In genomic region chr5:137684294-137685123, GRCm38 (mm10) we compare ENCODE assay signal across 8 mouse cellular contexts. TPM values are rescaled to one million over a fixed set of nuclear protein-coding genes. Genes with fewer than 3 reads are reported as not detected.
DNase-seq lines count a peak whose midpoint lies in the region; ATAC-seq and TF ChIP-seq lines count a peak whose summit lies in the region.

Gene Agfg2, minus strand, starts transcription at chr5:137684726.

- peak within 1 kb of the TSS; percentile 52; the same call in 1 of the 2 replicates for H3K27ac ChIP-seq in embryonic facial prominence, embryonic 14.5 days (replicated peaks; ENCODE audit: low read depth, low read length)
- peak within 1 kb of the TSS; percentile 64 for H3K27ac ChIP-seq in heart, adult 2 months
- H3K27ac ChIP-seq in limb, embryonic 13.5 days = peak within 1 kb of the TSS; percentile 65
- peak within 1 kb of the TSS; percentile 78 for H3K27ac ChIP-seq in midbrain, embryonic 16.5 days (ENCODE audit: low read length)

- peak; percentile 67 for TF ChIP-seq POLR2A in heart, adult 2 months (IDR thresholded peaks at IDR 0.05; ENCODE audit: insufficient read depth, low read depth, low read length)

- 0 out of 2 replicates have a peak, but pooled peaks cover 7% of the 10 kb centered on the region for H3K36me3 ChIP-seq in embryonic facial prominence, embryonic 14.5 days (ENCODE audit: control insufficient read depth, insufficient read depth, low read length)
- no peaks in the 10 kb centered on the region; the same call in 1 of the 2 replicates for H3K36me3 ChIP-seq in heart, adult 2 months (ENCODE audit: control insufficient read depth, insufficient read depth, low read length)
- peaks cover 12% of the 10 kb centered on the region; the same call in 1 of the 2 replicates for H3K36me3 ChIP-seq in limb, embryonic 13.5 days
- H3K36me3 ChIP-seq in midbrain, embryonic 16.5 days (ENCODE audit: control insufficient read depth, insufficient read depth, low read length) = no peaks in the 10 kb centered on the region

- peak; percentile 98 for ATAC-seq in embryonic facial prominence, embryonic 14.5 days (ENCODE audit: low read depth)
- peak; percentile 100 for ATAC-seq in limb, embryonic 13.5 days (ENCODE audit: low FRiP score, low read depth)
- peak; percentile 99 for ATAC-seq in midbrain, embryonic 16.5 days

- TF ChIP-seq EP300 in heart, adult 2 months (IDR thresholded peaks at IDR 0.05; ENCODE audit: insufficient read depth, low read depth, low read length) = 0 out of 2 replicates have a peak, but pooled peaks have one; percentile 5

- peaks cover 10% of the 10 kb centered on the region for H3K4me1 ChIP-seq in embryonic facial prominence, embryonic 14.5 days (ENCODE audit: control insufficient read depth, insufficient read depth, low read length)
- peaks cover 3% of the 10 kb centered on the region for H3K4me1 ChIP-seq in heart, adult 2 months (ENCODE audit: control insufficient read depth, insufficient read depth, low read length)
- H3K4me1 ChIP-seq in limb, embryonic 13.5 days = peaks cover 16% of the 10 kb centered on the region
- peaks cover 21% of the 10 kb centered on the region for H3K4me1 ChIP-seq in midbrain, embryonic 16.5 days (ENCODE audit: control insufficient read depth, insufficient read depth, low read length)

- H3K4me3 ChIP-seq in embryonic facial prominence, embryonic 14.5 days (ENCODE audit: low read depth, low read length) = peak within 1 kb of the TSS; percentile 72
- peak within 1 kb of the TSS; percentile 82 for H3K4me3 ChIP-seq in heart, adult 2 months
- H3K4me3 ChIP-seq in limb, embryonic 13.5 days = peak within 1 kb of the TSS; percentile 72
- H3K4me3 ChIP-seq in midbrain, embryonic 16.5 days (ENCODE audit: low read depth, low read length) = peak within 1 kb of the TSS; percentile 79

- intact Hi-C loops in heart, adult 2 months (cut with DNase I) = loop anchor here (1.0 to 2.0 kb wide), 3 partner anchors 28 to 72 kb away; partner anchors contain the start of gene Nyap1

- peak; percentile 100 for DNase-seq in 3T3-L1 (ENCODE audit: low read depth, low spot score)
- DNase-seq in adrenal gland, postnatal 4 days (ENCODE audit: low spot score in 2 of 2) = peak; percentile 91 to 95
- peak; percentile 100 for DNase-seq in embryonic facial prominence, embryonic 14.5 days (ENCODE audit: low spot score)
- peak; percentile 94 to 99 for DNase-seq in heart, adult 2 months
- DNase-seq in kidney, adult 8-10 months = peak; percentile 99 to 100
- DNase-seq in spleen, postnatal 10 days (ENCODE audit: low spot score in 2 of 2) = peak; percentile 92 to 99

- H3K9me3 ChIP-seq in embryonic facial prominence, embryonic 14.5 days (ENCODE audit: control insufficient read depth, low read length) = no peaks in the 10 kb centered on the region
- H3K9me3 ChIP-seq in limb, embryonic 13.5 days = no peaks in the 10 kb centered on the region
- no peaks in the 10 kb centered on the region for H3K9me3 ChIP-seq in midbrain, embryonic 16.5 days (replicated peaks; ENCODE audit: control insufficient read depth, low read length, poor library complexity, severe bottlenecking)

- under 1% methylated on average over 57 of the region's 62 CpGs for WGBS in embryonic facial prominence, embryonic 14.5 days
- WGBS in heart, adult 2 months = under 1% methylated on average over 62 of the region's 62 CpGs
- WGBS in limb, embryonic 13.5 days = under 1% methylated on average over 62 of the region's 62 CpGs
- under 1% methylated on average over 61 of the region's 62 CpGs for WGBS in midbrain, embryonic 16.5 days

- H3K27me3 ChIP-seq in embryonic facial prominence, embryonic 14.5 days (replicated peaks; ENCODE audit: control insufficient read depth, insufficient read depth, low read length) = no peaks in the 10 kb centered on the region
- no peaks in the 10 kb centered on the region for H3K27me3 ChIP-seq in heart, adult 2 months (ENCODE audit: control insufficient read depth, insufficient read depth, low read length)
- H3K27me3 ChIP-seq in limb, embryonic 13.5 days = no peaks in the 10 kb centered on the region
- no peaks in the 10 kb centered on the region; the same call in 1 of the 2 replicates for H3K27me3 ChIP-seq in midbrain, embryonic 16.5 days (ENCODE audit: control insufficient read depth, insufficient read depth, low read depth, low read length)

- H3K79me2 ChIP-seq in heart, adult 2 months (replicated peaks; ENCODE audit: control insufficient read depth, insufficient read depth, low read length) = peaks cover 2% of the 10 kb centered on the region; the same call in 1 of the 2 replicates

- H3K9ac ChIP-seq in embryonic facial prominence, embryonic 14.5 days (ENCODE audit: low read depth, low read length) = peak within 1 kb of the TSS; percentile 71
- H3K9ac ChIP-seq in heart, adult 2 months (ENCODE audit: low read depth, low read length) = peak within 1 kb of the TSS; percentile 69
- peak within 1 kb of the TSS; percentile 80 for H3K9ac ChIP-seq in limb, embryonic 13.5 days
- H3K9ac ChIP-seq in midbrain, embryonic 16.5 days (ENCODE audit: low read depth, low read length) = peak within 1 kb of the TSS; percentile 76

- peak within 1 kb of the TSS; percentile 95 for H3K4me2 ChIP-seq in embryonic facial prominence, embryonic 14.5 days (ENCODE audit: low read depth, low read length)
- H3K4me2 ChIP-seq in limb, embryonic 13.5 days (replicated peaks) = peak within 1 kb of the TSS; percentile 93
- peak within 1 kb of the TSS; percentile 88 for H3K4me2 ChIP-seq in midbrain, embryonic 16.5 days (ENCODE audit: low read length)

- peak; percentile 40 for TF ChIP-seq CTCF in heart, adult 2 months (IDR thresholded peaks at IDR 0.05)

RNA-seq across cellular contexts. Expression of gene Agfg2, which starts in this region (rescaled TPM):
- total RNA-seq in adrenal gland, postnatal 4 days (2021) = 10 to 100 TPM; 28.5 to 31.9 TPM
- 10.2 and 10.4 TPM in 2 replicates for polyA plus RNA-seq in embryonic facial prominence, embryonic 14.5 days (2014; fragmentation: Nextera tagmentation; extraction: Ambion mirVana)
- total RNA-seq in heart, adult 2 months (2021) = 10 to 100 TPM; 15.6 to 19.1 TPM
- 11.9 and 12.5 TPM in 2 replicates for polyA plus RNA-seq in heart, adult 2 months (2012; rRNA removed)
- polyA plus RNA-seq in limb, embryonic 13.5 days (2015; fragmentation: Nextera tagmentation; extraction: Ambion mirVana) = 19.4 and 19.7 TPM in 2 replicates
- polyA plus RNA-seq in midbrain, embryonic 16.5 days (2015; fragmentation: Nextera tagmentation; extraction: Ambion mirVana) = 15.8 and 20.4 TPM in 2 replicates

Comparison
In these comparisons a context has a peak if more than half of its experiments do, and no peak if none do; other contexts are left out.
1. Peak in every context shown above with its lines: DNase-seq, ATAC-seq, H3K4me3 ChIP-seq and H3K27ac ChIP-seq.